Mouse (Mus musculus) thymus, postnatal 0 days (tissue): ENCODE data around the gene Taar9. TPM values are rescaled to one million over a fixed set of nuclear protein-coding genes. Genes with fewer than 3 reads are reported as not detected.
"Not testable (repeated sequence)": the region's sequence is repeated elsewhere in the genome, so short reads cannot be mapped to it uniquely, and the experiment has no call there.

Source experiments
- DNase-seq: peaks from one replicate; pipeline ENCODE4 v3.0.0-alpha.2; 2015; ENCODE audit warnings: low spot score
- polyA plus RNA-seq: library from polyadenylated mRNA; unstranded; fragments of >200 nt; fragmentation: Nextera tagmentation; extraction: Ambion mirVana; gene quantifications from 2 replicates; pipeline ENCODE4 v1.2.1, GENCODE M21; 2015

Taar9 gene
- polyA plus RNA-seq, 1 experiment from 2014 or later, result not detected

DNA sequence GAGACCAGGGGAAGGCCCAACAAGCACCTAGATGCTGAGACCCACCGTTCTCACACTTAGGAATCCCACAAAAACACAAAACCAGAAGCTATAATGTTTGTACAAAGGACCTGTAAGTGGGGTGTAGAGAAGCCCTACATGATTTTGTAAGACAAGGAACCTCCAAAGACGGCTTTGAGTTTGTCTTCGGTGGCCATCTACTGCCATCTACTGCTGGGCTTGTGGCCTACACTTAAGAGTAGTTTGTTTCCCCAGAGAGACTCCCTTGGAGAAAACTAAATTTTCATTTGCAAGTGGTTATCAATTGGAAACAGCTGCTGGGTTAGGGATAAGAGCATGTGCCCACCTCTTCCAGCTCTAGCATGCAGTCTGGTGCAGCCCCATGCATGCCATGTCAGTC, 29.2 kb downstream of the Taar9 start:
- DNase-seq, result peak; percentile 22

DNA sequence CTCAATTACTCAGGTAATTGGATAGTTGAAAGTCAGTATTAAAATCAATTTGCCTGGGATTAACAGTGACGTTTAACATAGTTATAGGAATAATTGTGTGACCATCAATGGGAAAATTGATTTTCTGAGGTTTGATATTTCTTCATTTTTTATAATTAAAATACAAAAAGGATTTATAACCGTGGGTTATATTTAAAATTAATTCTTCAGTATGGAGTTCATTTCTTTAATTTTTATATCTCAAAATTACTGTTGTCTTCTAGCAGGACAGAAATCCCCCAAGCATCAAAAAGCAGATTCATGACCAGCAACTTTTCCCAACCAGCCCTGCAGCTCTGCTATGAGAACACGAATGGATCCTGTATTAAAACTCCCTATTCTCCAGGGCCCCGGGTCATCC, 33.1 kb downstream of the Taar9 start, which contains the start of gene Taar8a:
TSS of gene Taar8a (plus strand) at position 301 of the 400 bp plus-strand sequence.
- not testable (repeated sequence) for DNase-seq

DNA sequence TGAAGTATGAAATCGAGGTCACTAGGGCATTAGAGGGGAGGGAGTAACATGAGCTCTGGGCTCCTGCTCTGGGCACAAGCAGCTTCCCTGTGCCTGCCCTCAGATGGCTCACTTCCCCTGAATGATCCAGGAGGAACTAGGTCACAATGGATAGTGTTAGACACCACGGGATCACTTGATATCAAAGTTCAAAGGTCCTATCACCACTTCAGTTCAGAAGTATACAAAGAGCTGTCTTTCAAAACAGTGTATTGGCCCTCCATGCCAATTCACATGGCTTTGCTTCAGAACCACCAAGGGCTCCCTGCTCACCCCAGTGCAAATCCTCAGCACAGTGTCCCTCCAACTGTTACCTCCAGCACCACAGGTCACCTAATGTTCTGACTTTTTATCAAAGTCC, 34.6 kb downstream of the Taar9 start:
- not testable (repeated sequence) for DNase-seq

DNA sequence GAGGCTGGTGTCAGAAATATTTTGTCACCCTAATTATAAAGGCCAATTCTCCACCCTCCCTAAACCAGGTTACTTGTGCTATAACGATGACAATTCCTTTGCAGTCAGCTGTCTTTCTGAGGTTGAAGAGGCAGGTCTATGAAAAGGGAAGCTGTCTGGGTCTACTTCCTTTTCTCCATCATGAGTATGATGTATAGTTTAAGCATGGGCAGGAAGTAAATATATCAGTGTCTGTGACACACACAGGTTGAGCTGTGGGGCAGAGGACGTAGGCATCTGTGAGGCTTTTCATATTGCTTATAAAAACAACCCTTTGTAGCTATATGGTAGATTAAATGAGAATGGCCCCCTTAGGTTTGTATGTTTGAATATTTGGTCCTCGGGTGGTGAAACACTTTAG, 50.3 kb downstream of the Taar9 start:
- DNase-seq, result no peak

Other genes starting within 250 kb of the Taar9 start
- gene Vnn1, start 214.8 kb downstream of the Taar9 start, polyA plus RNA-seq, result 0.07 and 0.15 TPM in 2 replicates
- gene Taar1, start 189.2 kb downstream of the Taar9 start, polyA plus RNA-seq, result not detected in 2 replicates
- gene Taar2, start 171.0 kb downstream of the Taar9 start, polyA plus RNA-seq, result not detected in 2 replicates
- gene Taar3, start 160.0 kb downstream of the Taar9 start, polyA plus RNA-seq, result not detected in 2 replicates
- gene Taar4, start 149.0 kb downstream of the Taar9 start, polyA plus RNA-seq, result not detected in 2 replicates
- not detected in 2 replicates for gene Taar5, start 138.8 kb downstream of the Taar9 start, polyA plus RNA-seq
- not detected in 2 replicates for gene Taar6, start 123.9 kb downstream of the Taar9 start, polyA plus RNA-seq
- not detected in 2 replicates for gene Taar7a, start 116.1 kb downstream of the Taar9 start, polyA plus RNA-seq
- not detected in 2 replicates for gene Taar7b, start 109.6 kb downstream of the Taar9 start, polyA plus RNA-seq
- gene Taar7d, start 82.3 kb downstream of the Taar9 start, polyA plus RNA-seq, result not detected in 2 replicates
- not detected in 2 replicates for gene Taar7e, start 71.9 kb downstream of the Taar9 start, polyA plus RNA-seq
- not detected in 2 replicates for gene Taar7f, start 60.0 kb downstream of the Taar9 start, polyA plus RNA-seq
- not detected in 2 replicates for gene Taar8a, start 33.0 kb downstream of the Taar9 start, polyA plus RNA-seq
- not detected in 2 replicates for gene Taar8b, start 17.2 kb downstream of the Taar9 start, polyA plus RNA-seq
- gene Taar8c, start 7.6 kb downstream of the Taar9 start, polyA plus RNA-seq, result not detected in 2 replicates
- gene Stx7, start 39.8 kb upstream of the Taar9 start, polyA plus RNA-seq, result 67.7 and 69.1 TPM in 2 replicates
- gene Moxd1, start 114.0 kb upstream of the Taar9 start, polyA plus RNA-seq, result 0.96 and 1.2 TPM in 2 replicates